Mouse (Mus musculus) megakaryocyte, embryonic 14.5 days (primary cell): ENCODE results near the gene Rspry1.

Source experiments
- FLI1 ChIP-seq: IDR thresholded peaks from 2 replicates; pipeline ENCODE4 v1.6.1; 2012; ENCODE audit warnings: low read length, inconsistent platforms, mixed read lengths
- GATA1 ChIP-seq: IDR thresholded peaks from 3 replicates; pipeline ENCODE4 v1.6.1; 2012; ENCODE audit warnings: mixed read lengths, low read length, inconsistent platforms, borderline replicate concordance

DNA sequence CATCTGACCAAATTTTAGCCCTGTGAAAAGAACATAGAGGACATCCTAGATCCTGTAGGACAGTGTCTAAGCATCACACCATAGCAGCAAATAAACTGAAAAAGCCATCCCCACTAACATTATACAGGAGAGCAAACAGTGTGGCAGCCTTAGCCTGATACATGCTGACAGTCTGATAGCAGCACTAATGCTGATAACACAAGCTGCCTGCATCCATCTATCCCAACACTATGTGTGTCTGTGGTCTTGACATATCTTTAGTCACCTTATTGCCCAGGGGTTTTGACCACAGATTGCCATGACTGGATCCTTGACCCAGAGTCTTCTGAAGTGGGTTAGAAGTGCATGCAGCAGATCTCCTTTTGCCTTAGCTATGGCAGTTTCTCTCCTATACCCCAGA is 53.3 kb downstream of the Rspry1 start:
- TF ChIP-seq FLI1 (no peak), GATA1 (no peak)
